Mouse (Mus musculus) heart, adult 2 months (tissue): ENCODE results near the gene Gm6803. TPM values are rescaled to one million over a fixed set of nuclear protein-coding genes. Genes with fewer than 3 reads are reported as not detected.
"Not testable (repeated sequence)": the region's sequence is repeated elsewhere in the genome, so short reads cannot be mapped to it uniquely, and the experiment has no call there.

ENCODE experiments used
- DNase-seq, 2 experiments: peaks; one replicate each; pipeline ENCODE4 v3.0.0; 2021
- H3K27ac ChIP-seq: fragments of 200-600 bp; 2 replicates; pipeline ENCODE4 v1.8.1; 2022
- H3K27me3 ChIP-seq: fragments of 200-500 bp; 2 replicates; pipeline ENCODE4 v1.6.1; 2012; ENCODE audit warnings: mild to moderate bottlenecking, low read length, inconsistent platforms, mixed read lengths; ENCODE audit not compliant: control insufficient read depth, insufficient read depth
- H3K36me3 ChIP-seq: fragments of 200-500 bp; 2 replicates; pipeline ENCODE4 v1.6.1; 2012; ENCODE audit warnings: low read length, inconsistent platforms; ENCODE audit not compliant: control insufficient read depth, insufficient read depth
- H3K4me1 ChIP-seq: fragments of 200-500 bp; 2 replicates; pipeline ENCODE4 v1.6.1; 2011; ENCODE audit warnings: low read length; ENCODE audit not compliant: control insufficient read depth, insufficient read depth
- H3K4me3 ChIP-seq: fragments of 200-600 bp; 2 replicates; pipeline ENCODE4 v1.8.1; 2022
- H3K79me2 ChIP-seq: fragments of 200-500 bp; replicated peaks from 2 replicates; pipeline ENCODE4 v1.6.1; 2012; ENCODE audit warnings: mild to moderate bottlenecking, inconsistent platforms, low read length, moderate library complexity, mixed read lengths; ENCODE audit not compliant: control insufficient read depth, insufficient read depth
- H3K9ac ChIP-seq: fragments of 200-500 bp; 2 replicates; pipeline ENCODE4 v1.6.1; 2012; ENCODE audit warnings: low read depth, mild to moderate bottlenecking, control low read depth, inconsistent platforms, low read length, mixed read lengths
- WGBS: fragments of 180-500 bp; shearing (Covaris S2); methylation state at CpG from one replicate; pipeline ENCODE4 v1.1.7; 2018; 5-methylcytosine and 5-hydroxymethylcytosine counted together
- intact Hi-C: fragments of 180-260 bp; cut with DNase I; formaldehyde crosslinking; loops from one replicate; pipeline ENCODE4 v1.15.1; 2025
- long read RNA-seq: library from polyadenylated mRNA; stranded (forward); transcript quantifications from one replicate; pipeline ENCODE4 v2.0.0, GENCODE M21; 2021
- polyA plus RNA-seq: library from polyadenylated mRNA; depleted of rRNA; stranded (reverse); fragments of >200 nt; gene quantifications from 2 replicates; pipeline ENCODE4 v1.2.3, GENCODE M21; 2012; rRNA removed
- total RNA-seq, 2 experiments: library from RNA; stranded (reverse); gene quantifications; 2 replicates each; pipeline ENCODE4 v1.2.3; 2021

Gene Gm6803
- total RNA-seq (not detected), polyA plus RNA-seq (not detected in 2 replicates)
- long read RNA-seq: 0 reads

DNA sequence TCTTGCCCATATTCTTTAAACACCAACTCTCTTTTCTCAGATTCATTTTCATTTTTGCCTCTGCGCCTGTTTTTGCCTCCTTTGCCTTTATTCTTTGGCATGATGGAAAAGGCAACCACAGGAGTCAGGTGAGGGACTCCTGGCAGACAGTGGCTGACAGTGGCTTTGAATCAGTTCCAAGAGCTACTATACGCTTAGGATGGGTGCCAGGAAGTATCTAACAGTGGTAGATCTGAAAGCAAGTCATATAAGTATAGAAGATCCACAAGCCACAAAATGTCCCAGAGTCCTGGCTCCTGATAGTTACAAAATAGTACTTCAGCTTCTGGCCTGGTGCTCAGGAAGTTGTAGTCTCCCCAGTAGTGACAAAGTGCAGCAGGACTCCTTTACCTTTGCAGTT, at the start of gene Gm6803:
Gm6803 (minus strand) TSS at position 101 of the 400 bp plus-strand sequence.
- H3K27me3 ChIP-seq, H3K9ac ChIP-seq, H3K4me3 ChIP-seq, DNase-seq, H3K27ac ChIP-seq, H3K79me2 ChIP-seq, H3K36me3 ChIP-seq, intact Hi-C loops, H3K4me1 ChIP-seq: not testable (repeated sequence)
- WGBS: 60% methylated on average over 2 of the region's 2 CpGs

DNA sequence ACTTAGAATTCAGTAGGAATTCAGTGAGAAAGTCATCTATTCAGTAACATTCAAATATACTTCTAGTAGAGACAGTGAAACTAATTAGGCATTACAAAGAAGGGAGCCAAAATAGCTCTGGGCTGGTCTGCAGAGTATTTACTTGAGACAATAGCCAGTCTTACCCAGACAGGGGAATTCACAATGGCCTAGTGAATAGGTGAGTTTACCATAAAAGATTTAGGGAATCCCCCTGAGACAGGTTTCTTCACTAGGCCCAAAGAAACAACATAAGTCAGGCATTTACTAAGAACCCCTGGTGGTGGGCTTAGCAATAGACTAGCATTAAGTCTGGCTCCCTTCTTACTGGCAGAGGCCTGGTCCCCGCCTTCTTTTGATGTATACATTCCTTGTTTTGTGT, 26.7 kb upstream of the Gm6803 start:
- H3K27ac ChIP-seq, H3K9ac ChIP-seq, H3K4me3 ChIP-seq, intact Hi-C loops, H3K79me2 ChIP-seq, H3K4me1 ChIP-seq, H3K27me3 ChIP-seq, H3K36me3 ChIP-seq, DNase-seq: not testable (repeated sequence)
- WGBS: 51% methylated on average over 1 of the region's 1 CpGs

DNA sequence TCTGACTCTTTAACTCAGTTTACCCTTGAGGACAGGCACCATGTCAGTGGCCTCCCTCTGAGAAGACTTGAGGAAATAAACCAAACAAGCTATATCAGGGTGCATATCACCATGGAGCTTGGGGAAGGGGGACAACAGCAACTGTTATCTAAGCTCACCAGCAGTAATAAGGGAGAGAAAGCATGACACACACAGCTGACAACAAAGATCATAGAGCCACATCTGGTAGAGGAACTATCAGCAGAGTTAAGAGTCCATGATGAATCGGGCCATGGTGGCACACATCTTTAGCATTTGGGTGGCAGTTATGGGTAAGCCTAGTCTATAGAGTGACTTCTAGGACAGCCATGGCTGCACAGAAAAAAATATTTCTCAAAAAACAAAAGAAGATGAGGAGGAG, 21.1 kb upstream of the Gm6803 start:
- H3K4me3 ChIP-seq, H3K27me3 ChIP-seq, H3K27ac ChIP-seq, H3K79me2 ChIP-seq, H3K36me3 ChIP-seq, DNase-seq, H3K9ac ChIP-seq, intact Hi-C loops, H3K4me1 ChIP-seq: not testable (repeated sequence)
- WGBS: 81% methylated on average over 1 of the region's 1 CpGs

DNA sequence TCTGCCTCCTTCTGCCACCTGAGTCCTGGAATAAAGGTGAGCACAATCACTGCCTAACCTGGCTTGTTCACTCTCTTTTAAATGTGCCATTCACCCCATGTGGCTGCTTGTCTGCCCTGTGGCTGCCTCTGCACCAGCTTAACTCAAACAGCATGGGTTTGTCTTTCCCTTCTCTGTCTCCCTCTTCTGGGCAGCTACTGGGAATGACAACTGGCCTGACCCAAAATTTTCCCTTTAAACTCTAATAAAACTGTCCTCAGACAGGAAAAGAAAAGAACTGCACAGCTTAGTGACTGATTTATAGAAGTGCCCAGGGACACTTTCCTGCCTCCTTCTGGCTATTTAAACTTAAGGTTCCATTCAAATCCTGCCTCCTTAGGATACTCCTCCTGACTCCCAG, 20.5 kb upstream of the Gm6803 start:
- H3K27ac ChIP-seq, H3K27me3 ChIP-seq, H3K4me1 ChIP-seq, H3K79me2 ChIP-seq, DNase-seq, H3K36me3 ChIP-seq, H3K4me3 ChIP-seq, intact Hi-C loops, H3K9ac ChIP-seq: not testable (repeated sequence)

DNA sequence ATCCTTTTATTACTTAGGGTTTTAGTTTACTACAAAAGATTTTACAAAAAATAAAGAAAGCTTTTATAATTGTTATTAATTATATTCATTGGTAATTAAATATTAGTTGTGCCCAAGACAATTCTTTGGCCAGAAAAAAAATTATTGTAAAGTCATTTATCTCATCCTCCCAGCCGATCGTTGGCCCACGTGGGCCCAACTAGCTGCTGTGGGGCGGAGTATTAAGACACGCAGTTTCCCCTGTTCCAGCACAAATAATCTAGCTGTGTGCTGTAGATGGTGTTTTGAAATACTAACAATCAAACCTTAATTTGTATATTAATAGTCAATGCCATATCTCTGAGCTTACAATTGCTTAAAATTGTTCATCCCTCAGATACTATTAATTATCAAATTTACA, 13.7 kb upstream of the Gm6803 start:
- intact Hi-C loops, H3K27ac ChIP-seq, H3K4me1 ChIP-seq, DNase-seq, H3K9ac ChIP-seq, H3K79me2 ChIP-seq, H3K4me3 ChIP-seq, H3K27me3 ChIP-seq, H3K36me3 ChIP-seq: not testable (repeated sequence)
- WGBS: 81% methylated on average over 5 of the region's 5 CpGs

DNA sequence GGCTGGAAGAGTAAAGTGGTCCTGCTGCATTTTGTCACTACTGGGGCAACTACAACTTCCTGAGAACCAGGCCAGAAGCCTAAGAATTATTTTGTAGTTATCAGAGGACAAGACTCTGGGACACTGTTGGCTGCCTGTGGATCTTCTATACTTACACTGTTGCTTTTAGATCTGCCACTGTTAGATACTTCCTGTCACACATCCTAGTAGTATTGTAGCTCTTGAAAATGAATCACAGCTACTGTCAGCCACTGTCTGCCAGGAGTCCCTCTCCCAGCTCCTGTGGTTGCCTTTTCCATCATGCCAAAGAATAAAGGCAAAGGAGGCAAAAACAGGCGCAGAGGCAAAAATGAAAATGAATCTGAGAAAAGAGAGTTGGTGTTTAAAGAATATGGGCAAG, 8.1 kb upstream of the Gm6803 start, which contains the start of gene Gm2056:
Gm2056 (plus strand) TSS at position 301 of the 400 bp plus-strand sequence.
- 59% methylated on average over 1 of the region's 1 CpGs for WGBS
- intact Hi-C loops, DNase-seq, H3K36me3 ChIP-seq, H3K79me2 ChIP-seq, H3K4me1 ChIP-seq, H3K9ac ChIP-seq, H3K27ac ChIP-seq, H3K27me3 ChIP-seq, H3K4me3 ChIP-seq: not testable (repeated sequence)

DNA sequence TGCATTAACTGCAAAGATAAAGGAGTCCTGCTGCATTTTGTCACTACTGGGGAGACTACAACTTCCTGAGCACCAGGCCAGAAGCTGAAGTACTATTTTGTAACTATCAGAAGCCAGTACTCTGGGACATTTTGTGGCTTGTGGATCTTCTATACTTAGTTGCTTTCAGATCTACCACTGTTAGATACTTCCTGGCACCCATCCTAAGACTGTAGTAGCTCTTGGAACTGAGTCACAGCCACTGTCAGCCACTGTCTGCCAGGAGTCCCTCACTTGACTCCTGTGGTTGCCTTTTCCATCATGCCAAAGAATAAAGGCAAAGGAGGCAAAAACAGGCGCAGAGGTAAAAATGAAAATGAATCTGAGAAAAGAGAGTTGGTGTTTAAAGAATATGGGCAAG, 7.0 kb downstream of the Gm6803 start, which contains the start of gene Gm2075:
Gm2075 (plus strand) TSS at position 301 of the 400 bp plus-strand sequence.
- H3K27ac ChIP-seq, H3K4me1 ChIP-seq, H3K4me3 ChIP-seq, H3K36me3 ChIP-seq, DNase-seq, H3K9ac ChIP-seq, H3K79me2 ChIP-seq, H3K27me3 ChIP-seq, intact Hi-C loops: not testable (repeated sequence)
- WGBS: no CpG with 5 or more reads among the region's 1 CpGs

DNA sequence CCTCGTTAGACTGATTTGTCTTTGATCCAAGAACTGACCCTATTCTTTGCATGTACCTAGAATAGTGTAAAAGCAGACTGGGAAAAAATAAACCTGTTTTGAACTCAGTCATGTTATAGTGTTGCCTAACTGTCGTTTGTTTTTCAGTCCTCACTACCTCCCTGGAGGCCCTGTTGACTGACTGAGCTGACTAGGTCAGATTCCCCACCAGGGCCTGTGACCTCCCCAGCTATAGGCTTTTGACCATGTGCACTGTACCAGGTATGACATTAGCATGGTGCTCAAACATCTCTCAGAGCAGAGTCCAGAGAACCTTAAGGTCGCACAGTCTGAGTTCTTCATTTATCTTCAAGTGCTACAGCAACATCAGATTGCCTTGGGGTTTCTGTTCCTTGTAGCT, 14.5 kb downstream of the Gm6803 start:
- H3K27me3 ChIP-seq, H3K4me3 ChIP-seq, H3K27ac ChIP-seq, intact Hi-C loops, H3K36me3 ChIP-seq, H3K79me2 ChIP-seq, H3K4me1 ChIP-seq, DNase-seq, H3K9ac ChIP-seq: not testable (repeated sequence)
- WGBS: 52% methylated on average over 3 of the region's 3 CpGs

DNA sequence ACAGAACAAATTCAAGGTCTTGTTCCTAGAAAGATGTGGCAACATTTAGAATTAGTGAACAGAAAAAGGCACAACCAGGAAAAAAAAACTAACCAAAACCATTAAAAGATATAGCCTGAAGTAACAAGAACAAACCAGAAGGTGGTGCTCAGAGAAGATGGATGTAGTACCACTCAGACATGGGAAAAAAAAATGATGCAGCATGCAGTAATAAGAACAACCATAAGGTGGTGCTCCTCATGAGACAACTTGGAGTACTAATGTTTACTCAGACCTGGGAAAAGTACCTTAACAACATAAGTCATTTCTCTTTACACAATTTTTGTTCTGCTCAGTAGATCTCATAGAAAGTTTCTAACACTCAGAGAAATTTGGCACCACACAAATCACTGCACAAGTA, 34.6 kb downstream of the Gm6803 start:
- H3K36me3 ChIP-seq, H3K27me3 ChIP-seq, intact Hi-C loops, H3K27ac ChIP-seq, DNase-seq, H3K4me1 ChIP-seq, H3K9ac ChIP-seq, H3K79me2 ChIP-seq, H3K4me3 ChIP-seq: not testable (repeated sequence)
